Comparison of ENCODE assay signal across 16 mouse cellular contexts in the genomic region with DNA sequence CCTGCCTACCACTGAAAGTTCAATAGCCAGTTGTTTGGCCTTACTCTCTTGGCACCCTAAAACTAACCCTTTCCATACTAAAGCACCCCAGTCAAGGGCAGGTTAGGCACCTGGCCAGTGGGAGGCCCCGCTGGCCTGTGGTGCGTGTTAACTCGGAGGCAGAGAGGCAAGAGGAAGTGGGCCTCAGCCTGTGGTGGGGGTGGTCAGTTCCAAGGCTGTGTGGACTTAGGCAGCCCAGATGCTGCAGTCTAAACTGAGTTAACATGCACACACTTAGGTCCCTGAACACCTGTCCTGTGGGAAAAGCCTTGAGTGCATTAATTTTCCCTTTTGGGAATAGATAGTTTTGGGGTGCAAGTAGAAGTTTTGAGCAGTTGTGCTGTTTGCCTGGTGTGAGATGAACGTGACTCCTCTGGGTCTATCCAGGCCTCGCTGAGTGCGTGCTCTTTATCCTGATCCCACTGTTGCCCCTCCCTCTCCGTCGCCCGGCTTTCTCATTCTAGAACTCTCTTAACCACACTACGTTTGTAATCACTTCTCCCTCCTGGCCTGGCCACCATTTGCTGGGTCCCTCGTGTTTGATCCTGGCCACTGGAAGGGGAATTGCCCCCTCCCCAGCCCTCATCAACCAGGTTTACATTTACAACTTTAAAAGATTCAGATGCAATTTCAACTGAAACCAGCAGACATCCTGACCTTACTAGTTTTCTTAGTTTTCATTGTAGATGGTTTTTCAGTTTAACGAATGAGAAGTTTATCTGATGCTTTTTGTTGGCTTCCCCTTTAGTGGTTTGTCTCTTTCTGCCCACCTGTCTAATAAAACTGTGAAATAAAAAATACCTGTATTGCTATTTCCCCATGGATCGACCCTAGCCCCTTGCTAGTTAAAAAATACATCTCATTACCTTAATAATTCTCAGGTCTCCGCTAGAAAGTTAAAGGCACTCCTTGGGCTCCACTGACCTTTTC. TPM values are rescaled to one million over a fixed set of nuclear protein-coding genes. Genes with fewer than 3 reads are reported as not detected.
A peak's percentile ranks its signal among the peaks of the same experiment; 100 is the strongest.
DNase-seq lines count a peak whose midpoint lies in the region; ATAC-seq and TF ChIP-seq lines count a peak whose summit lies in the region.
"Had no signal": no experiment of that assay in that cellular context is flagged by ENCODE, and none has a peak within 500 bp of the region (broad histone marks: within the 10 kb centered on the region; RNA-seq: fewer than 3 reads in every experiment).

No protein-coding gene starts in this region.

- no peak overlapping the region for H3K4me3 ChIP-seq in liver, embryonic 11.5 days (ENCODE audit: low read depth, low read length)
- no peak overlapping the region for H3K4me3 ChIP-seq in embryonic facial prominence, embryonic 14.5 days (ENCODE audit: low read depth, low read length)
- no peak overlapping the region for H3K4me3 ChIP-seq in gastrocnemius, adult 2 months
- H3K4me3 ChIP-seq: embryonic facial prominence, embryonic 15.5 days; forebrain, embryonic 12.5 days; neural tube, embryonic 12.5 days had no signal

- no peak overlapping the region for H3K9ac ChIP-seq in liver, embryonic 11.5 days (ENCODE audit: low read depth, low read length)
- H3K9ac ChIP-seq in embryonic facial prominence, embryonic 14.5 days (ENCODE audit: low read depth, low read length), result no peak overlapping the region
- H3K9ac ChIP-seq: embryonic facial prominence, embryonic 15.5 days; forebrain, embryonic 12.5 days; neural tube, embryonic 12.5 days had no signal

- TF ChIP-seq CTCF in gastrocnemius, adult 2 months (IDR thresholded peaks at IDR 0.05), result no peak

- peaks cover 53% of the 10 kb centered on the region for H3K36me3 ChIP-seq in liver, embryonic 11.5 days (ENCODE audit: control insufficient read depth, insufficient read depth, low read length)
- H3K36me3 ChIP-seq in embryonic facial prominence, embryonic 14.5 days (ENCODE audit: control insufficient read depth, insufficient read depth, low read length), result peaks cover 88% of the 10 kb centered on the region

- no peaks in the 10 kb centered on the region for H3K9me3 ChIP-seq in liver, embryonic 11.5 days (ENCODE audit: control insufficient read depth, low read length)
- no peaks in the 10 kb centered on the region for H3K9me3 ChIP-seq in embryonic facial prominence, embryonic 14.5 days (ENCODE audit: control insufficient read depth, low read length)
- H3K9me3 ChIP-seq: embryonic facial prominence, embryonic 15.5 days; forebrain, embryonic 12.5 days; neural tube, embryonic 12.5 days had no signal

- no peak for DNase-seq in liver, embryonic 11.5 days (ENCODE audit: low spot score)
- DNase-seq in liver, result no peak
- DNase-seq in embryonic facial prominence, embryonic 14.5 days (ENCODE audit: low spot score), result peak; percentile 14
- DNase-seq in left cerebral cortex, postnatal 25 days (ENCODE audit: low spot score in 2 of 2), result no peak
- DNase-seq in yolk sac, embryonic 10.5 days (ENCODE audit: low spot score), result no peak
- DNase-seq in gastrocnemius, adult 2 months, result no peak
- DNase-seq: cerebellum, postnatal 14 days; heart, postnatal 14 days; kidney, adult 8-10 months; right cerebral cortex, postnatal 14 days had no signal

- ATAC-seq in liver, embryonic 11.5 days (replicated peaks; ENCODE audit: low FRiP score), result 0 out of 2 replicates have a peak, but pooled peaks have one; percentile 29
- ATAC-seq in embryonic facial prominence, embryonic 14.5 days (ENCODE audit: low read depth), result no peak
- ATAC-seq in megakaryocyte, adult 5-6 weeks (ENCODE audit: poor library complexity, severe bottlenecking), result peak; percentile 76
- ATAC-seq: hindbrain, postnatal 0 days had no signal

- H3K4me2 ChIP-seq in liver, embryonic 11.5 days, result no peak overlapping the region; the same call in 1 of the 2 replicates
- H3K4me2 ChIP-seq in embryonic facial prominence, embryonic 14.5 days (ENCODE audit: low read depth, low read length), result no peak overlapping the region
- H3K4me2 ChIP-seq: embryonic facial prominence, embryonic 15.5 days; forebrain, embryonic 12.5 days; neural tube, embryonic 12.5 days had no signal

- no peaks in the 10 kb centered on the region for H3K27me3 ChIP-seq in liver, embryonic 11.5 days (replicated peaks; ENCODE audit: control insufficient read depth, insufficient read depth, low read length)
- no peaks in the 10 kb centered on the region for H3K27me3 ChIP-seq in embryonic facial prominence, embryonic 14.5 days (replicated peaks; ENCODE audit: control insufficient read depth, insufficient read depth, low read length)
- H3K27me3 ChIP-seq: embryonic facial prominence, embryonic 15.5 days; forebrain, embryonic 12.5 days; neural tube, embryonic 12.5 days had no signal

- peak overlapping the region; percentile 59; the same call in 1 of the 2 replicates for H3K27ac ChIP-seq in liver, embryonic 11.5 days (ENCODE audit: low read depth, low read length)
- no peak overlapping the region for H3K27ac ChIP-seq in embryonic facial prominence, embryonic 14.5 days (replicated peaks; ENCODE audit: low read depth, low read length)
- no peak overlapping the region for H3K27ac ChIP-seq in gastrocnemius, adult 2 months
- H3K27ac ChIP-seq: forebrain, embryonic 12.5 days; hindbrain, postnatal 0 days; macrophage; neural tube, embryonic 12.5 days had no signal

- peaks cover 10% of the 10 kb centered on the region for H3K4me1 ChIP-seq in liver, embryonic 11.5 days (replicated peaks; ENCODE audit: control insufficient read depth, insufficient read depth, low read length)
- no peaks in the 10 kb centered on the region for H3K4me1 ChIP-seq in embryonic facial prominence, embryonic 14.5 days (ENCODE audit: control insufficient read depth, insufficient read depth, low read length)
- H3K4me1 ChIP-seq: forebrain, embryonic 12.5 days; neural tube, embryonic 12.5 days had no signal

- intact Hi-C loops in left cerebral cortex, postnatal 25 days (cut with DNase I), result no loop called here
- intact Hi-C loops in gastrocnemius, adult 2 months (cut with DNase I), result no loop called here

- WGBS in liver, embryonic 11.5 days, result 44% methylated on average over 14 of the region's 14 CpGs
- 65% methylated on average over 14 of the region's 14 CpGs for WGBS in embryonic facial prominence, embryonic 14.5 days

RNA-seq across cellular contexts. Expression of a gene that starts 57.3 kb away (rescaled TPM):
- 46.7 and 49.2 TPM in 2 replicates for polyA plus RNA-seq in liver, embryonic 11.5 days (2014; fragmentation: Nextera tagmentation; extraction: Ambion mirVana)
- polyA plus RNA-seq in embryonic facial prominence, embryonic 14.5 days (2014; fragmentation: Nextera tagmentation; extraction: Ambion mirVana), result 83.7 and 90.7 TPM in 2 replicates
- total RNA-seq in megakaryocyte, adult 5-6 weeks (2015), result 145 and 156 TPM in 2 replicates
- total RNA-seq in megakaryocyte, adult 5-6 weeks (2017), result 34.4 and 41.3 TPM in 2 replicates
- total RNA-seq in left cerebral cortex, postnatal 25 days (2021), result 10 to 100 TPM; 84.1 to 87.1 TPM
- 100 to 1,000 TPM; 152 to 193 TPM for total RNA-seq in gastrocnemius, adult 2 months (2021)
